Mouse (Mus musculus) CD4-positive, CD25-positive, alpha-beta regulatory T cell (primary cell): ENCODE results near the gene Tceanc. TPM values are rescaled to one million over a fixed set of nuclear protein-coding genes. Genes with fewer than 3 reads are reported as not detected.

ENCODE experiments used
- polyA plus RNA-seq: library from polyadenylated mRNA; unstranded; fragments of 100-300 nt; shearing (Covaris generic); gene quantifications from one replicate; pipeline ENCODE4 v1.2.1, GENCODE M21; 2017

Tceanc gene
- polyA plus RNA-seq: 7.9 TPM

DNA sequence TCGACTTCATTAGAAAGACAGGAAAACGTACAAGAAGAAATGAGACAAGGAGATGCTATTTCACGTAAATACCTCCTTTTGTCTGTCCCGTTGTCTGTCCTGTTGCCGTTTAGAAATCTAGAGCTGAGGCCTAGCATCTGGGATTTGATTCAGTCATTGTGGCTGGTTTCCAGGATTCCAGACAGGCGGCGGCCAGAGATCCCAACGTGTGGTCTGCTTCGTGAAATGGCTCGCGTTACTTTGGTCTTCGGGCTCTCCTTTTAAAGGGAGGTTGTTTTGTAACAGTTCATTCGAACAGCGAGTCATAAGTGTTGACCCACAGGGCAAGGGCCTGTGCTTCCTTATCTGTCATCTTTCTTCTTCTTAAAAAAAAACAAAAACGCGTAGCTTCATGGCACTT, at the start of gene Tceanc:
Tceanc (minus strand) TSS at position 223 of the 400 bp plus-strand sequence.

DNA sequence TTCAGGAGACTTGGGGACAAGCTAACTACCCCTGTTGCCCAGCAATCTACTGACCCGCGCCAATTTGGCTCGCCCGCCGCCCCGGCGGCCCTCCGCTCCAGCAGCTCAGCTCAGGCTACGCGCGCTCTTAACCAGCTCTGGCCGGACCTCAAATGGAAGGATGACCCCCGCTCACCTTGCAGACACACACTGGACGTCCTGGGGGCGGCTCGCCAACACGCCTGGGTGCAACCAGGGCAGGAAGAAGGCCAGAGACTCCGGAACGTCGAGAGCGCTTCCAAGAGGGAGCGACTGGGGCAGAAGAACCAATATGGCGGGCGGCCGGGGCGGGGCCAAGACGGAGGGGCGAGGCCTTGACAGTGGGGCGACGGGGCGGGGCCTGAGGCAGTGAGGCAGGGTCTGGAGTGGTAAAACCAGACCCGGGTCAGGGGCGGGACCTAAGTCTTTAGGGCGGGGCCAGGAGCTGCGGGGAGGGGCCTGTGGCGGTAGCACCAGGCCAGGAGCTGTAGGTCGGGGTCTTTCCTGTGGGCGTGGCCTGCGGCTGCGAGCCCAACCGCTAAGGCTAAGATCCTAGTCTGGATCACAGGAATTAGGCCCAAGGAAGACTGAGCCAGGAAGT, 38.9 kb downstream of the Tceanc start, which contains the start of gene Rab9:
Rab9 (minus strand) TSS at position 503 of the 619 bp plus-strand sequence.

Other genes starting within 250 kb of the Tceanc start
- gene Trappc2, start 78.0 kb downstream of the Tceanc start, polyA plus RNA-seq: 25.3 TPM
- gene Ofd1, start 77.9 kb downstream of the Tceanc start, polyA plus RNA-seq: 12.2 TPM
- gene Rab9, start 38.7 kb downstream of the Tceanc start, polyA plus RNA-seq: 28.6 TPM
- not detected for gene Egfl6, start 67.2 kb upstream of the Tceanc start, polyA plus RNA-seq